Mouse (Mus musculus): Measurements from ENCODE around the gene Dnah2. TPM values are rescaled to one million over a fixed set of nuclear protein-coding genes. Genes with fewer than 3 reads are reported as not detected.

Dnah2 gene
- polyA plus RNA-seq (2012; fragmentation: generic; extraction: Trizol) = 0.14 TPM
- long read RNA-seq, experiment 1, partial matches to known transcripts = 0 of 1 reads
- long read RNA-seq, experiment 1, other reads (novel, unspliced or antisense) = 1 of 1 reads
- long read RNA-seq, experiment 2, partial matches to known transcripts = 0 of 1 reads
- long read RNA-seq, experiment 2, other reads (novel, unspliced or antisense) = 1 of 1 reads

- Histone ChIP-seq H3ac (ENCODE audit: control insufficient read depth, insufficient read length, low read depth) (no peak within 1 kb of the TSS), H3K4me3 (ENCODE audit: insufficient read depth, poor library complexity, severe bottlenecking) (no peak within 1 kb of the TSS), H3K27me3 (ENCODE audit: control insufficient read depth, insufficient read depth, insufficient read length) (no peaks in the 10 kb centered on the region), H3K79me3 (ENCODE audit: low read depth) (no peaks in the 10 kb centered on the region), H3K36me3 (ENCODE audit: control insufficient read depth, insufficient read depth) (no peaks in the 10 kb centered on the region), H3K79me2 (ENCODE audit: control insufficient read depth, insufficient read depth) (no peaks in the 10 kb centered on the region)
- no peak for TF ChIP-seq MAX (IDR thresholded peaks at IDR 0.05)
- no peak for TF ChIP-seq CTCF (IDR thresholded peaks at IDR 0.05; ENCODE audit: control insufficient read depth, insufficient read depth, insufficient read length)
- no peak for TF ChIP-seq MYOD1 (IDR thresholded peaks at IDR 0.05; ENCODE audit: control insufficient read depth, insufficient read length, low read depth)
- TF ChIP-seq FOSL1 (IDR thresholded peaks at IDR 0.05; ENCODE audit: insufficient read depth, low read length, poor library complexity, severe bottlenecking) = no peak
- TF ChIP-seq CEBPB (IDR thresholded peaks at IDR 0.05; ENCODE audit: low read depth) = no peak
- TF ChIP-seq USF1 (IDR thresholded peaks at IDR 0.05; ENCODE audit: low read depth) = no peak
- no peak for TF ChIP-seq MYOG (IDR thresholded peaks at IDR 0.05; ENCODE audit: control insufficient read depth, extremely low read depth, insufficient read length)
Measured at GRCm38 (mm10) chr11:69549060-69549656, at the start of gene Dnah2. Dnah2 (minus strand) TSS chr11:69549110.

DNA sequence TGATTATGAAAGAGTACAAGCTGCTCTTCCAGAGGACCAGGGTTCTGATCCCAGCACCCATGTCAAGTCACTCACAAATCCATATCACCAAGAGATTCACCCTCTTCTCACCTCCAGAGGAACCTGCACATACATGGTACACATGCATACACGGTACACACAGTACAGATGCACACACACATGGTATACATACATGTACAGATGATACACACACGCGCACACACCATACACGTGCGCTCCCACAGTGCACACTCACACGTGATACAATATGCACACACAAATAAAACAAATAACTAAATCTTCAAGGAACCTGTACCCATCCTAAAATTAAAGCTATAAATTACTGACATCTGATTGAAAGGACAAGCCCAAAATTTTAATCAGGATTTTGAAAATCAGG lies 45.9 kb upstream of the Dnah2 start:
- no peaks in the 10 kb centered on the region for H3K79me3 ChIP-seq (ENCODE audit: low read depth)
- H3K36me3 ChIP-seq (ENCODE audit: control insufficient read depth, insufficient read depth) = peaks cover 42% of the 10 kb centered on the region
- no peak overlapping the region for H3ac ChIP-seq (ENCODE audit: control insufficient read depth, insufficient read length, low read depth)
- H3K27me3 ChIP-seq (ENCODE audit: control insufficient read depth, insufficient read depth, insufficient read length) = no peaks in the 10 kb centered on the region
- no peaks in the 10 kb centered on the region for H3K79me2 ChIP-seq (ENCODE audit: control insufficient read depth, insufficient read depth)
- no peak overlapping the region for H3K4me3 ChIP-seq (ENCODE audit: insufficient read depth, poor library complexity, severe bottlenecking)
- TF ChIP-seq MYOD1 (IDR thresholded peaks at IDR 0.05; ENCODE audit: control insufficient read depth, insufficient read length, low read depth) = no peak
- TF ChIP-seq MAX (IDR thresholded peaks at IDR 0.05) = no peak
- no peak for TF ChIP-seq FOSL1 (IDR thresholded peaks at IDR 0.05; ENCODE audit: insufficient read depth, low read length, poor library complexity, severe bottlenecking)
- TF ChIP-seq USF1 (IDR thresholded peaks at IDR 0.05; ENCODE audit: low read depth) = no peak
- TF ChIP-seq CEBPB (IDR thresholded peaks at IDR 0.05; ENCODE audit: low read depth) = no peak
- no peak for TF ChIP-seq CTCF (IDR thresholded peaks at IDR 0.05; ENCODE audit: control insufficient read depth, insufficient read depth, insufficient read length)
- TF ChIP-seq MYOG (IDR thresholded peaks at IDR 0.05; ENCODE audit: control insufficient read depth, extremely low read depth, insufficient read length) = no peak

DNA sequence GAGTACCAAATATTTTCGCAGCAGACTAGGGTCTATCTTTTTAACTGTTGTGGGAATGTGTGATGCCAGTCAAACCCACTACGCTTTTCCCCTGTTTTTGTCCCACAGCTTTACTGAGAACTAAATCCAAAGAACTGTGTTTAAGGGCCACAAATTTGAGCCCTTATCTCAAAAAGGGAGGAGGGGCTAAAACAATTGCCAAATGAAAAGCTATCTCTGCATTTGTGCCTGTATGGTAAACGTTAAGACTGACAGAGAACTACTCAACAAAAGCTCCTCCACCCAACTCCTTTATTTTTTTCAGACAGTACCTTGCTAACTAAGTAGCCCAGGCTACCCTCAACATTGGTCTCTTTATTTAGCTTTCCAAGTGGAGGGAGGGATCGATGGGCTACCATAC lies 43.9 kb upstream of the Dnah2 start:
- Histone ChIP-seq H3K36me3 (ENCODE audit: control insufficient read depth, insufficient read depth) (peaks cover 62% of the 10 kb centered on the region), H3K79me3 (ENCODE audit: low read depth) (no peaks in the 10 kb centered on the region), H3K4me3 (ENCODE audit: insufficient read depth, poor library complexity, severe bottlenecking) (no peak overlapping the region), H3K27me3 (ENCODE audit: control insufficient read depth, insufficient read depth, insufficient read length) (no peaks in the 10 kb centered on the region), H3K79me2 (ENCODE audit: control insufficient read depth, insufficient read depth) (no peaks in the 10 kb centered on the region), H3ac (ENCODE audit: control insufficient read depth, insufficient read length, low read depth) (no peak overlapping the region)
- TF ChIP-seq MAX (IDR thresholded peaks at IDR 0.05) (no peak), FOSL1 (IDR thresholded peaks at IDR 0.05; ENCODE audit: insufficient read depth, low read length, poor library complexity, severe bottlenecking) (no peak), CEBPB (IDR thresholded peaks at IDR 0.05; ENCODE audit: low read depth) (no peak), CTCF (IDR thresholded peaks at IDR 0.05; ENCODE audit: control insufficient read depth, insufficient read depth, insufficient read length) (no peak), MYOG (IDR thresholded peaks at IDR 0.05; ENCODE audit: control insufficient read depth, extremely low read depth, insufficient read length) (no peak), USF1 (IDR thresholded peaks at IDR 0.05; ENCODE audit: low read depth) (no peak), MYOD1 (IDR thresholded peaks at IDR 0.05; ENCODE audit: control insufficient read depth, insufficient read length, low read depth) (no peak)

GRCm38 (mm10) chr11:69591899-69592637 lies 43.2 kb upstream of the Dnah2 start:
- Histone ChIP-seq H3K79me3 (ENCODE audit: low read depth) (no peaks in the 10 kb centered on the region), H3K36me3 (ENCODE audit: control insufficient read depth, insufficient read depth) (peaks cover 70% of the 10 kb centered on the region), H3K4me3 (ENCODE audit: insufficient read depth, poor library complexity, severe bottlenecking) (no peak overlapping the region), H3K27me3 (ENCODE audit: control insufficient read depth, insufficient read depth, insufficient read length) (no peaks in the 10 kb centered on the region), H3K79me2 (ENCODE audit: control insufficient read depth, insufficient read depth) (peaks cover 6% of the 10 kb centered on the region), H3ac (ENCODE audit: control insufficient read depth, insufficient read length, low read depth) (no peak overlapping the region)
- TF ChIP-seq MYOD1 (IDR thresholded peaks at IDR 0.05; ENCODE audit: control insufficient read depth, insufficient read length, low read depth) (no peak), CTCF (IDR thresholded peaks at IDR 0.05; ENCODE audit: control insufficient read depth, insufficient read depth, insufficient read length) (no peak), MYOG (IDR thresholded peaks at IDR 0.05; ENCODE audit: control insufficient read depth, extremely low read depth, insufficient read length) (no peak), MAX (IDR thresholded peaks at IDR 0.05) (no peak), USF1 (IDR thresholded peaks at IDR 0.05; ENCODE audit: low read depth) (no peak), FOSL1 (IDR thresholded peaks at IDR 0.05; ENCODE audit: insufficient read depth, low read length, poor library complexity, severe bottlenecking) (no peak), CEBPB (IDR thresholded peaks at IDR 0.05; ENCODE audit: low read depth) (no peak)

- Histone ChIP-seq H3K4me3 (ENCODE audit: insufficient read depth, poor library complexity, severe bottlenecking) (no peak overlapping the region), H3K36me3 (ENCODE audit: control insufficient read depth, insufficient read depth) (peaks cover 75% of the 10 kb centered on the region), H3ac (ENCODE audit: control insufficient read depth, insufficient read length, low read depth) (no peak overlapping the region), H3K79me2 (ENCODE audit: control insufficient read depth, insufficient read depth) (peaks cover 13% of the 10 kb centered on the region), H3K79me3 (ENCODE audit: low read depth) (peaks cover 4% of the 10 kb centered on the region), H3K27me3 (ENCODE audit: control insufficient read depth, insufficient read depth, insufficient read length) (no peaks in the 10 kb centered on the region)
- TF ChIP-seq MYOG (IDR thresholded peaks at IDR 0.05; ENCODE audit: control insufficient read depth, extremely low read depth, insufficient read length) (no peak), CEBPB (IDR thresholded peaks at IDR 0.05; ENCODE audit: low read depth) (no peak), FOSL1 (IDR thresholded peaks at IDR 0.05; ENCODE audit: insufficient read depth, low read length, poor library complexity, severe bottlenecking) (no peak), MYOD1 (IDR thresholded peaks at IDR 0.05; ENCODE audit: control insufficient read depth, insufficient read length, low read depth) (no peak), CTCF (IDR thresholded peaks at IDR 0.05; ENCODE audit: control insufficient read depth, insufficient read depth, insufficient read length) (no peak), MAX (IDR thresholded peaks at IDR 0.05) (no peak), USF1 (IDR thresholded peaks at IDR 0.05; ENCODE audit: low read depth) (no peak)
Measured at GRCm38 (mm10) chr11:69591424-69591823, 42.5 kb upstream of the Dnah2 start.

Data from C2C12 (cell line).